Mouse (Mus musculus): ENCODE results near the gene Cul7. TPM values are rescaled to one million over a fixed set of nuclear protein-coding genes. Genes with fewer than 3 reads are reported as not detected.

The Cul7 gene
- polyA plus RNA-seq, 1 experiment = 30.2 TPM

- no peak for DNase-seq
- Histone ChIP-seq H3K27ac (ENCODE audit: insufficient read depth, low read depth, low read length) (no peak overlapping the region), H3K36me3 (ENCODE audit: control insufficient read depth, insufficient read depth, low read length) (no peaks in the 10 kb centered on the region), H3K4me1 (ENCODE audit: control insufficient read depth, insufficient read depth, low read length) (peaks cover 2% of the 10 kb centered on the region), H3K27me3 (replicated peaks; ENCODE audit: control insufficient read depth, insufficient read depth, low read length) (no peaks in the 10 kb centered on the region), H3K4me3 (ENCODE audit: insufficient read depth, low read depth, low read length) (no peak overlapping the region)
- TF ChIP-seq CTCF (conservative IDR thresholded peaks at IDR 0.05; ENCODE audit: insufficient read depth, insufficient read length, low read depth, low read length) (no peak), POLR2A (IDR thresholded peaks at IDR 0.05; ENCODE audit: low read depth, low read length) (no peak)
- 55% methylated on average over 20 of the region's 20 CpGs for WGBS
These were observed 1.8 kb downstream of the Cul7 start for GRCm38 (mm10) chr17:46651755-46652547.

GRCm38 (mm10) chr17:46656054-46656453, 5.9 kb downstream of the Cul7 start:
- peaks cover 2% of the 10 kb centered on the region for H3K4me1 ChIP-seq (ENCODE audit: control insufficient read depth, insufficient read depth, low read length)
- WGBS = 57% methylated on average over 6 of the region's 6 CpGs
- no peak overlapping the region for H3K27ac ChIP-seq (ENCODE audit: insufficient read depth, low read depth, low read length)
- H3K4me3 ChIP-seq (ENCODE audit: insufficient read depth, low read depth, low read length) = no peak overlapping the region
- peak; percentile 19 for DNase-seq
- no peaks in the 10 kb centered on the region for H3K36me3 ChIP-seq (ENCODE audit: control insufficient read depth, insufficient read depth, low read length)
- TF ChIP-seq POLR2A (IDR thresholded peaks at IDR 0.05; ENCODE audit: low read depth, low read length) = no peak
- no peak for TF ChIP-seq CTCF (conservative IDR thresholded peaks at IDR 0.05; ENCODE audit: insufficient read depth, insufficient read length, low read depth, low read length)
- H3K27me3 ChIP-seq (replicated peaks; ENCODE audit: control insufficient read depth, insufficient read depth, low read length) = no peaks in the 10 kb centered on the region

- Histone ChIP-seq H3K36me3 (ENCODE audit: control insufficient read depth, insufficient read depth, low read length) (no peaks in the 10 kb centered on the region), H3K27ac (ENCODE audit: insufficient read depth, low read depth, low read length) (no peak overlapping the region), H3K27me3 (replicated peaks; ENCODE audit: control insufficient read depth, insufficient read depth, low read length) (no peaks in the 10 kb centered on the region), H3K4me1 (ENCODE audit: control insufficient read depth, insufficient read depth, low read length) (no peaks in the 10 kb centered on the region), H3K4me3 (ENCODE audit: insufficient read depth, low read depth, low read length) (no peak overlapping the region)
- TF ChIP-seq POLR2A (IDR thresholded peaks at IDR 0.05; ENCODE audit: low read depth, low read length) = no peak
- no peak for TF ChIP-seq CTCF (conservative IDR thresholded peaks at IDR 0.05; ENCODE audit: insufficient read depth, insufficient read length, low read depth, low read length)
- DNase-seq = no peak
- WGBS = 90% methylated on average over 9 of the region's 9 CpGs
These were observed 11.2 kb downstream of the Cul7 start for GRCm38 (mm10) chr17:46661351-46661750.

- H3K27ac ChIP-seq (ENCODE audit: insufficient read depth, low read depth, low read length) = no peak overlapping the region
- TF ChIP-seq CTCF (conservative IDR thresholded peaks at IDR 0.05; ENCODE audit: insufficient read depth, insufficient read length, low read depth, low read length) (no peak), POLR2A (IDR thresholded peaks at IDR 0.05; ENCODE audit: low read depth, low read length) (no peak)
- WGBS = 87% methylated on average over 12 of the region's 12 CpGs
These were observed 11.8 kb downstream of the Cul7 start for GRCm38 (mm10) chr17:46661981-46662380.

GRCm38 (mm10) chr17:46662730-46663129, 12.6 kb downstream of the Cul7 start:
- 30% methylated on average over 5 of the region's 5 CpGs for WGBS
- TF ChIP-seq CTCF (conservative IDR thresholded peaks at IDR 0.05; ENCODE audit: insufficient read depth, insufficient read length, low read depth, low read length) (no peak), POLR2A (IDR thresholded peaks at IDR 0.05; ENCODE audit: low read depth, low read length) (no peak)
- Histone ChIP-seq H3K4me3 (ENCODE audit: insufficient read depth, low read depth, low read length) (no peak overlapping the region), H3K4me1 (ENCODE audit: control insufficient read depth, insufficient read depth, low read length) (no peaks in the 10 kb centered on the region), H3K27me3 (replicated peaks; ENCODE audit: control insufficient read depth, insufficient read depth, low read length) (no peaks in the 10 kb centered on the region), H3K36me3 (ENCODE audit: control insufficient read depth, insufficient read depth, low read length) (no peaks in the 10 kb centered on the region), H3K27ac (ENCODE audit: insufficient read depth, low read depth, low read length) (no peak overlapping the region)
- DNase-seq = peak; percentile 49

More at GRCm38 (mm10) chr17:46661981-46662380, 11.8 kb downstream of the Cul7 start:
- Histone ChIP-seq H3K27me3 (replicated peaks; ENCODE audit: control insufficient read depth, insufficient read depth, low read length) (no peaks in the 10 kb centered on the region), H3K4me1 (ENCODE audit: control insufficient read depth, insufficient read depth, low read length) (no peaks in the 10 kb centered on the region), H3K36me3 (ENCODE audit: control insufficient read depth, insufficient read depth, low read length) (no peaks in the 10 kb centered on the region), H3K4me3 (ENCODE audit: insufficient read depth, low read depth, low read length) (no peak overlapping the region)
- no peak for DNase-seq

- H3K27ac ChIP-seq (ENCODE audit: insufficient read depth, low read depth, low read length) = no peak overlapping the region
- no peaks in the 10 kb centered on the region for H3K4me1 ChIP-seq (ENCODE audit: control insufficient read depth, insufficient read depth, low read length)
- H3K4me3 ChIP-seq (ENCODE audit: insufficient read depth, low read depth, low read length) = no peak overlapping the region
- TF ChIP-seq POLR2A (IDR thresholded peaks at IDR 0.05; ENCODE audit: low read depth, low read length) (no peak), CTCF (conservative IDR thresholded peaks at IDR 0.05; ENCODE audit: insufficient read depth, insufficient read length, low read depth, low read length) (no peak)
- WGBS = 80% methylated on average over 16 of the region's 16 CpGs
- peak; percentile 20 for DNase-seq
- no peaks in the 10 kb centered on the region for H3K27me3 ChIP-seq (replicated peaks; ENCODE audit: control insufficient read depth, insufficient read depth, low read length)
- H3K36me3 ChIP-seq (ENCODE audit: control insufficient read depth, insufficient read depth, low read length) = no peaks in the 10 kb centered on the region
These were observed 17.6 kb downstream of the Cul7 start for GRCm38 (mm10) chr17:46667712-46668111.

- DNase-seq = no peak
- H3K4me1 ChIP-seq (ENCODE audit: control insufficient read depth, insufficient read depth, low read length) = 0 out of 2 replicates have a peak, but pooled peaks cover 5% of the 10 kb centered on the region
- TF ChIP-seq CTCF (conservative IDR thresholded peaks at IDR 0.05; ENCODE audit: insufficient read depth, insufficient read length, low read depth, low read length) = no peak
- TF ChIP-seq POLR2A (IDR thresholded peaks at IDR 0.05; ENCODE audit: low read depth, low read length) = no peak
- H3K4me3 ChIP-seq (ENCODE audit: insufficient read depth, low read depth, low read length) = no peak overlapping the region
- H3K27ac ChIP-seq (ENCODE audit: insufficient read depth, low read depth, low read length) = no peak overlapping the region
- no peaks in the 10 kb centered on the region for H3K36me3 ChIP-seq (ENCODE audit: control insufficient read depth, insufficient read depth, low read length)
- whole genome bisulfite sequencing = 96% methylated on average over 10 of the region's 10 CpGs
- no peaks in the 10 kb centered on the region for H3K27me3 ChIP-seq (replicated peaks; ENCODE audit: control insufficient read depth, insufficient read depth, low read length)
These were observed 19.8 kb downstream of the Cul7 start for GRCm38 (mm10) chr17:46669911-46670310.

Data from kidney, adult 2 months (tissue).